Mouse (Mus musculus): Measurements from ENCODE around the gene Elmo1.

DNA sequence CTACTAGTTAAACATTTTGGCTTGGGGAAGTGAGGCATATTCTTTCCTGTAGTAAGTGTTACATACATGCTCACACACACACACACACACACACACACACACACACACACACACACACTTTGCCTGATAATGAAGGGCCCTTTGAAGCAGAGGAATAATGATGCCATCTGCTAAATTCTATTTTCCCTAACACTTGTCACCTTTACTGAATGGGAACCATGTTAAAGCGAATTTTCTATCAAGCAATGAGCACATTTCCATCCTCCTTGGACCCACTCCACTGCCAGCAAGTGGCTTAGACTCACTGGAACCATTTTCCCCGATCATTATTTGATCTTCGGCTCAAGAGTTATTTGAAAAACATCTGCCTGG is 8.2 kb downstream of the Elmo1 start:
- TF ChIP-seq CTCF (IDR thresholded peaks at IDR 0.05; ENCODE audit: low read depth) = no peak
- no peak for TF ChIP-seq EP300 (IDR thresholded peaks at IDR 0.05; ENCODE audit: low read depth)
